Mouse (Mus musculus): ENCODE data around the gene Gba2. TPM values are rescaled to one million over a fixed set of nuclear protein-coding genes. Genes with fewer than 3 reads are reported as not detected.
A peak's percentile ranks its signal among the peaks of the same experiment; 100 is the strongest.

The Gba2 gene
- polyA plus RNA-seq, 1 experiment from 2014 or later = 55.4 TPM

DNA sequence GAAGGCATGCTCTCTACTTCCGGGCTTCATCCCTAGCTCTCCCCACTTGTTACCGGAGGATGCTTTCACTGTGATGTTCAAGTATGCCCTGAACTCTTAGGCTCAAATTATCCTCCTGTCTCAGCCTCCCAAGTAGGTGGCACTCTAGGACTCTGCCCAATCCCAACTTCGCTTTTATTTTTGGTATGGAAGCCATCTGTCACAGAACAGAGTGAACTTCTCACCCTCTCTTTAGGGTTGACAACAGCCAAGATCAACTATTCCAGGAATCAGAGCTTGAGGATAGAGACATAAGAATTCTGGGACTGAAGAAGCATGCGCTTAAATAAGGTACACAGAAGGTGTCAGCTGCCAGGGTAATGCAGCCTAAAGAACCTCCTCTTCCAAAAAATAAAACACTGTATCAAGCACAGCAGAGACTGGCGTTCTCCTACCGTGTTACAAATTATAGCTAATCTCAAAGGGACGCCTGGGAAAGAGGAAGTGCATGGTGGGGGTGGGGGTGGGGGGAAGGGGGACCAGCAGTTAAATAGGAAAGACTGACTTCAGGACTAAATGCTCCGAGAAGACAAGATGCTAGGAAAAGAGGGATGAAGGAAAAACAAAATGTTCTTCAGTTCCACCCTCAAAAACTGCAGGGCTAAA lies 1.3 kb downstream of the Gba2 start:
- Histone ChIP-seq H3K9me3 (no peaks in the 10 kb centered on the region), H3K36me3 (peaks cover 37% of the 10 kb centered on the region), H3K4me3 (peak overlapping the region; percentile 94), H3K27ac (no peak overlapping the region), H3K4me2 (replicated peaks) (peak overlapping the region; percentile 96), H3K9ac (peak overlapping the region; percentile 89), H3K4me1 (peaks cover 42% of the 10 kb centered on the region), H3K27me3 (replicated peaks) (no peaks in the 10 kb centered on the region)
- WGBS = 58% methylated on average over 8 of the region's 8 CpGs
- no peak for ATAC-seq (ENCODE audit: low FRiP score, low read depth)

- ATAC-seq (ENCODE audit: low FRiP score, low read depth) = no peak
- no peak overlapping the region for H3K9ac ChIP-seq
- no peaks in the 10 kb centered on the region for H3K9me3 ChIP-seq
- peaks cover 40% of the 10 kb centered on the region for H3K36me3 ChIP-seq
- no peaks in the 10 kb centered on the region for H3K27me3 ChIP-seq (replicated peaks)
- no peak overlapping the region for H3K27ac ChIP-seq
- H3K4me2 ChIP-seq (replicated peaks) = peak overlapping the region; percentile 96
- WGBS = 54% methylated on average over 2 of the region's 2 CpGs
- no peak overlapping the region for H3K4me3 ChIP-seq
- peaks cover 42% of the 10 kb centered on the region for H3K4me1 ChIP-seq
Measured at GRCm38 (mm10) chr4:43575356-43575755, 3.3 kb downstream of the Gba2 start.

GRCm38 (mm10) chr4:43573561-43573960 lies 5.1 kb downstream of the Gba2 start:
- peaks cover 34% of the 10 kb centered on the region for H3K4me1 ChIP-seq
- no peak overlapping the region for H3K4me2 ChIP-seq (replicated peaks)
- peaks cover 58% of the 10 kb centered on the region for H3K36me3 ChIP-seq
- 86% methylated on average over 4 of the region's 4 CpGs for WGBS
- no peak overlapping the region for H3K27ac ChIP-seq
- no peak overlapping the region for H3K9ac ChIP-seq
- H3K9me3 ChIP-seq = no peaks in the 10 kb centered on the region
- H3K4me3 ChIP-seq = no peak overlapping the region
- no peak for ATAC-seq (ENCODE audit: low FRiP score, low read depth)
- no peaks in the 10 kb centered on the region for H3K27me3 ChIP-seq (replicated peaks)

GRCm38 (mm10) chr4:43571395-43572045 lies 7.2 kb downstream of the Gba2 start:
- H3K27me3 ChIP-seq (replicated peaks) = no peaks in the 10 kb centered on the region
- peaks cover 78% of the 10 kb centered on the region for H3K36me3 ChIP-seq
- H3K4me2 ChIP-seq (replicated peaks) = no peak overlapping the region
- H3K9ac ChIP-seq = no peak overlapping the region
- 89% methylated on average over 6 of the region's 6 CpGs for WGBS
- ATAC-seq (ENCODE audit: low FRiP score, low read depth) = no peak
- peaks cover 17% of the 10 kb centered on the region for H3K4me1 ChIP-seq
- no peak overlapping the region for H3K4me3 ChIP-seq
- H3K9me3 ChIP-seq = no peaks in the 10 kb centered on the region
- no peak overlapping the region for H3K27ac ChIP-seq

DNA sequence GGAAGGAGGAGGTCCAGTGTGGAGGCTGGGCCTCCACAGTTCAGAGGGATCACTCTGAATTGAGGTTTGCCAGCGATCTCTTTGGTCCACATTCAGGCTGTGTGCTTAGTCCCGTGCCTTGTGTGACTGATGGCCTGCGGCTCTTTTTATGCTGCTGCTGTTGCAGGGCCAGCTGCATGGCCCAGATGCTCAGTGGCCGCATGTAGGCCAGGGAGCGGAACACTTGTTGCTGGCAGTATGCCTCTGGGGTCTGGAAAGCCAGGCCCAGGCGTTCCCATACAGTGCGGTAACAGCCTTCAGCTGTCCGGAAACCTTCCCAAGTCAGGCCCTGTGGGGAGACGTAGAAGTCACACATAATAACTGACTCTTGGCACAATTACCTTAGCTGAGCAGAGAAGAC lies 11.5 kb downstream of the Gba2 start:
- WGBS = 96% methylated on average over 9 of the region's 9 CpGs
- H3K4me2 ChIP-seq (replicated peaks) = no peak overlapping the region
- H3K27ac ChIP-seq = no peak overlapping the region
- no peak overlapping the region for H3K4me3 ChIP-seq
- H3K4me1 ChIP-seq = peaks cover 14% of the 10 kb centered on the region
- H3K9me3 ChIP-seq = no peaks in the 10 kb centered on the region
- no peak overlapping the region for H3K9ac ChIP-seq
- peaks cover 82% of the 10 kb centered on the region for H3K36me3 ChIP-seq
- no peaks in the 10 kb centered on the region for H3K27me3 ChIP-seq (replicated peaks)
- no peak for ATAC-seq (ENCODE audit: low FRiP score, low read depth)

GRCm38 (mm10) chr4:43564231-43564630 lies 14.4 kb downstream of the Gba2 start:
- WGBS = 63% methylated on average over 2 of the region's 2 CpGs
- H3K4me2 ChIP-seq (replicated peaks) = no peak overlapping the region; the same call in 1 of the 2 replicates

DNA sequence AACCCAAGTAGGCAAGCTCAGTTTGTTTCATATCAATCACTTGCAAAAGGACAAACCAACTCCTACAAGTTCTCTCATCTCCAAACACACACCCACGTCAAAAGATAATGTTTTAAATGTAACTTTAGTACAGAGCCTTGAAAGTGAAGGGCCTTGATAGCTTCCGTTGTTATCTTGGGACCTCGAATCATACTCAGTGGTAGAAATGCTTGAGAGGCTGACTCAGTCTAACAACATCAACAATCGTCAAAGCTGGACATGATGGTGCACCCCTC lies 15.1 kb downstream of the Gba2 start:
- no peaks in the 10 kb centered on the region for H3K27me3 ChIP-seq (replicated peaks)
- peaks cover 41% of the 10 kb centered on the region for H3K4me1 ChIP-seq
- no peak for ATAC-seq (ENCODE audit: low FRiP score, low read depth)
- H3K9me3 ChIP-seq = no peaks in the 10 kb centered on the region
- peak overlapping the region; percentile 77 for H3K9ac ChIP-seq
- H3K4me2 ChIP-seq (replicated peaks) = peak overlapping the region; percentile 85
- H3K27ac ChIP-seq = no peak overlapping the region
- H3K4me3 ChIP-seq = peak overlapping the region; percentile 67
- WGBS = 85% methylated on average over 4 of the region's 4 CpGs
- H3K36me3 ChIP-seq = peaks cover 46% of the 10 kb centered on the region

More at GRCm38 (mm10) chr4:43564231-43564630, 14.4 kb downstream of the Gba2 start:
- Histone ChIP-seq H3K27me3 (replicated peaks) (no peaks in the 10 kb centered on the region), H3K4me3 (no peak overlapping the region), H3K4me1 (peaks cover 36% of the 10 kb centered on the region), H3K27ac (no peak overlapping the region), H3K9me3 (no peaks in the 10 kb centered on the region), H3K36me3 (peaks cover 53% of the 10 kb centered on the region), H3K9ac (no peak overlapping the region)
- no peak for ATAC-seq (ENCODE audit: low FRiP score, low read depth)

DNA sequence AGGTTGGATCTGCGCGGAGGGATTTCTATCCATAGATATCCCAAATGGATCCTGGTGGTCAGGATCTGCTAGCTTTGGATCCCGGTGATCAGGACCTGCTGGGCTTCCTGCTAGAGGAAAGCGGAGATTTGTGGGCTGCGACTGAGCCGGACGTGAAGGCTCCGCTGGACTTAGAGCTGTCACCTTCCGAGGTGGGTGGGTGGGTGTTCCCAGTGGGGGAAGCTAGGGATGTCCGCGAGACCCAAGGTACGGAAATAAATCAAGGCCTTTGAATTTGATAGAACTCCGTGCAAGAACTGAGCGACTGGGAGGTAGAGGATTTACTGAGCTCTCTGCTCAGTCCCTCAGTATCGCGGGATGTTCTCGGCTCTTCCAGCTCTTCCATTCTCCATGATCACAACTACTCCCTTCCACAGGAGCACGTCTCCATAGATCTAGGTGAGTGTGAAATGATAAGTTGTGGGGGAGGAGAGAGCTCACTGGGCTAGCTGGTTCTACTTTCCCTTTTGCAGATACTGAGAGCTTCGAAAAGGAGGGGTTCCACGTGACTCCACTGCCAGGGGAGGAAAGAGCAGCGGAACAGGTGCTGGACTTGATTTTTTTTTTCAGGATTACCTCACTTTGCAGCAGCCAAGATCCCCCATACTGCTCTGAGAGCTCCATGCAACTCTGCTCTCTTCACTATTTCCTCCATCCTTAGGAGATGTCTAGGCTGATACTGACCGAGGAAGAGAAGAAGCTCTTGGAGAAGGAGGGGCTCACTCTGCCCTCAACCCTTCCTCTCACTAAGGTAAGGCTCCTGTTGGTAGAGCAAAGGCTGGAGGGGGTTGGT lies 15.7 kb downstream of the Gba2 start:
- Histone ChIP-seq H3K27ac (peak overlapping the region; percentile 69; the same call in 1 of the 2 replicates), H3K4me2 (replicated peaks) (peak overlapping the region; percentile 85), H3K4me3 (peak overlapping the region; percentile 67), H3K27me3 (replicated peaks) (no peaks in the 10 kb centered on the region), H3K36me3 (peaks cover 40% of the 10 kb centered on the region), H3K9me3 (no peaks in the 10 kb centered on the region), H3K4me1 (peaks cover 47% of the 10 kb centered on the region), H3K9ac (peak overlapping the region; percentile 77)
- ATAC-seq (ENCODE audit: low FRiP score, low read depth) = peak; percentile 17
- WGBS = 8% methylated on average over 22 of the region's 22 CpGs

DNA sequence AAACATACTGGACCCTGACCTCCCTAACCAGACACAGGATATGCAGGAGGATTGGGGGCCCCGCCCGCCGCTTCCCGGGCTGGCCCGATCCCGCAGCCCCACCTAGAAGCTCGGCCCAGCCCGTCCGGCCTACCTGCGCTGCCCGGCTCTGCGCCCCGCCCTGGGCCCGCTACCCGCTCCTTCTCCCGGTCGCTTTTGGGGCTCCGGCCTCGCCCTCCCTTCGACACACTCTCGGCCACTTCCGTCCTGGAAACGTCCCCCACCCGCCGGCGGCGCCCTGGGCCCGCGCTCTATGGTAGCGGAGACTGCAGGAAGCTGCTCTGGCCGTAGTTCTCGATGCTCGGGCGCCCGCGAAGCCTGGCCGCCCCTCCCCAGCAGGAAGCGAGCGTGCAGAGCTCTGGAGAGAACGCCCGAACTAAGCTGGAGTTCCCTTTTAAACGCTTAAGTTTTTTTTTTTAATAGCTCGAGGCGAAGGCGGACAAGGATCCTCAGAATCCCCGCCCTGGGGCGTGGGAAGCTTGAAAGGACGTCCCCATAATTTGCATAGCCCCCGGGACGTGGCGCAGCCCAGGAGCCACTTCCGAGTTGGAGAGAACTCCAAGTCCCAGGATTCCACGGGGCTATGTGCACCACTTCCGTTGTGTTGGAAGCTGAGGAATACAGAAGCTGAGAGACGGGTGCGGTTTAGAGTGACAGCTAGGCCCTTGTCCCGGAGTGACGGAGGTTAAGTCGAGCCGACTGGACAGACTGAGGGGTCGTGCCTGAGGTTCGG lies 16.5 kb downstream of the Gba2 start, which contains the start of the genes Creb3 and Tln1:
Creb3 (plus strand) TSS at position 336 of the 772 bp plus-strand sequence.
Tln1 (minus strand) TSS at position 695 of the 772 bp plus-strand sequence.
- Histone ChIP-seq H3K4me1 (peaks cover 55% of the 10 kb centered on the region), H3K36me3 (peaks cover 36% of the 10 kb centered on the region), H3K9me3 (no peaks in the 10 kb centered on the region), H3K4me2 (replicated peaks) (peak within 1 kb of the TSS; percentile 85), H3K9ac (peak within 1 kb of the TSS; percentile 77), H3K4me3 (peak within 1 kb of the TSS; percentile 67), H3K27ac (peak within 1 kb of the TSS; percentile 69), H3K27me3 (replicated peaks) (no peaks in the 10 kb centered on the region)
- peak; percentile 93 for ATAC-seq (ENCODE audit: low FRiP score, low read depth)
- under 1% methylated on average over 62 of the region's 62 CpGs for WGBS

DNA sequence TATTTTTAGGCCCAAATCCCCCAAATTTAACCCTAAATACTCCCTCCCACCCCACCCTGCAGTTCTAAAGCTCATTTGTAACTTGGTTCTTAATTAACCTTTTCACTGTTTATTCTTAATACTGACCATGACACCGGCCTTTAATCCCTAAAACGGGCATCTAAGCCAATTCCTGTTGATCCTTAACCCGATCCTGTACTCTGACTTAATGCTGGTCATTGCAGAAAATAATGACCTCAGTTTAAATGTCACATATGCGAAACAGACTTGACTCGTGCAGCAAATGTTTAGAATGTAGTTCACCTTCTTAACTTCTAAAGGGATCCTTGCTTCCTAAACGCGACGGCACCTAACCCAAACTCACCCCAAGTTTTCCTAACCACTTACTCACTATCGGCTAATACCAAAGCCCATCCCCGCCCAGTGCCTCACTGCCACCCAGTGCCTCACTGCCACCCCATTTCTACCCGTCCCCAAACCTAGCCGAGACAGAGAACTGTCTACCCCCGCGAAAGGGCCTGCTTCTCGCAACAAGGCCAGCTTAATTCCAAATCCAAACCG lies 17.2 kb downstream of the Gba2 start:
- H3K9ac ChIP-seq = peak overlapping the region; percentile 77
- H3K36me3 ChIP-seq = peaks cover 35% of the 10 kb centered on the region
- ATAC-seq (ENCODE audit: low FRiP score, low read depth) = peak; percentile 25; the same call in 1 of the 2 replicates
- H3K4me1 ChIP-seq = peaks cover 56% of the 10 kb centered on the region
- H3K27me3 ChIP-seq (replicated peaks) = no peaks in the 10 kb centered on the region
- 3% methylated on average over 16 of the region's 16 CpGs for WGBS
- H3K4me2 ChIP-seq (replicated peaks) = peak overlapping the region; percentile 85
- H3K9me3 ChIP-seq = no peaks in the 10 kb centered on the region
- peak overlapping the region; percentile 67 for H3K4me3 ChIP-seq
- peak overlapping the region; percentile 69 for H3K27ac ChIP-seq

GRCm38 (mm10) chr4:43560976-43561375 lies 17.7 kb downstream of the Gba2 start:
- ATAC-seq (ENCODE audit: low FRiP score, low read depth) = no peak
- no peaks in the 10 kb centered on the region for H3K9me3 ChIP-seq
- peak overlapping the region; percentile 85 for H3K4me2 ChIP-seq (replicated peaks)
- H3K4me1 ChIP-seq = peaks cover 56% of the 10 kb centered on the region
- H3K27ac ChIP-seq = no peak overlapping the region
- H3K36me3 ChIP-seq = peaks cover 35% of the 10 kb centered on the region
- peak overlapping the region; percentile 67 for H3K4me3 ChIP-seq
- WGBS = 33% methylated on average over 2 of the region's 2 CpGs
- peak overlapping the region; percentile 77 for H3K9ac ChIP-seq
- H3K27me3 ChIP-seq (replicated peaks) = no peaks in the 10 kb centered on the region
